Mouse (Mus musculus) limb, embryonic 14.5 days (tissue): ENCODE measurements around the gene Ly9. TPM values are rescaled to one million over a fixed set of nuclear protein-coding genes. Genes with fewer than 3 reads are reported as not detected.
A peak's percentile ranks its signal among the peaks of the same experiment; 100 is the strongest.

Experiments used
- ATAC-seq: fragments of 200-750 bp; cut with Nextera tagmentation; 2 replicates; pipeline ENCODE4 v1.8.0; 2017; ENCODE audit warnings: low read depth, moderate number of reproducible peaks, moderate TSS enrichment; ENCODE audit not compliant: low FRiP score
- DNase-seq: peaks from one replicate; pipeline ENCODE4 v3.0.0-alpha.2; 2015; ENCODE audit warnings: low spot score
- H3K27ac ChIP-seq: fragments of 300-500 bp; sonication (generic); replicated peaks from 2 replicates; pipeline ENCODE4 v1.5.1; 2014; ENCODE audit warnings: low read depth, mild to moderate bottlenecking, low read length, moderate library complexity, mixed read lengths
- H3K27me3 ChIP-seq: fragments of 300-500 bp; sonication (generic); 2 replicates; pipeline ENCODE4 v1.6.1; 2014; ENCODE audit warnings: low read length, mixed read lengths; ENCODE audit not compliant: control insufficient read depth, insufficient read depth
- H3K36me3 ChIP-seq: fragments of 300-500 bp; sonication (generic); 2 replicates; pipeline ENCODE4 v1.6.1; 2014; ENCODE audit warnings: mild to moderate bottlenecking, low read length, moderate library complexity, mixed read lengths; ENCODE audit not compliant: control insufficient read depth, insufficient read depth
- H3K4me1 ChIP-seq: fragments of 300-500 bp; sonication (generic); 2 replicates; pipeline ENCODE4 v1.6.1; 2014; ENCODE audit warnings: antibody characterized with exemption, low read length, mixed read lengths; ENCODE audit not compliant: control insufficient read depth, insufficient read depth
- H3K4me2 ChIP-seq: fragments of 300-500 bp; sonication (generic); replicated peaks from 2 replicates; pipeline ENCODE4 v1.6.1; 2014; ENCODE audit warnings: low read depth, mild to moderate bottlenecking, low read length, moderate library complexity; ENCODE audit not compliant: severe bottlenecking
- H3K4me3 ChIP-seq: fragments of 300-500 bp; sonication (generic); replicated peaks from 2 replicates; pipeline ENCODE4 v1.5.1; 2014; ENCODE audit warnings: low read length
- H3K9ac ChIP-seq: fragments of 300-500 bp; sonication (generic); 2 replicates; pipeline ENCODE4 v1.6.1; 2014; ENCODE audit warnings: mild to moderate bottlenecking, low read depth, low read length, moderate library complexity; ENCODE audit not compliant: severe bottlenecking
- H3K9me3 ChIP-seq: fragments of 300-500 bp; sonication (generic); 2 replicates; pipeline ENCODE4 v1.6.1; 2016; ENCODE audit warnings: low read length; ENCODE audit not compliant: control insufficient read depth
- POLR2A ChIP-seq: fragments of 200-500 bp; IDR thresholded peaks from 2 replicates; pipeline ENCODE4 v1.8.0; 2012; ENCODE audit warnings: inconsistent platforms, mild to moderate bottlenecking, moderate library complexity, borderline replicate concordance; ENCODE audit not compliant: insufficient read depth, insufficient read length; ENCODE audit errors: extremely low read depth
- WGBS: fragments of 180-500 bp; shearing (Covaris S2); extraction: QIAGEN DNeasy Blood & Tissue Kit; methylation state at CpG from one replicate; pipeline ENCODE4 v1.1.7; 2014; 5-methylcytosine and 5-hydroxymethylcytosine counted together
- polyA plus RNA-seq, 2 experiments: library from polyadenylated mRNA; depleted of rRNA in 1 of 2; stranded (reverse) in 1 of 2; unstranded in 1 of 2; fragments of >200 nt; fragmentation: Nextera tagmentation in 1 of 2; extraction: Ambion mirVana in 1 of 2; gene quantifications; 2 replicates each; pipeline versions ENCODE4 v1.2.1 to v1.2.3; 2012 to 2014

Gene Ly9
- polyA plus RNA-seq, 2 experiments, result 0.12 to 0.82 TPM

DNA sequence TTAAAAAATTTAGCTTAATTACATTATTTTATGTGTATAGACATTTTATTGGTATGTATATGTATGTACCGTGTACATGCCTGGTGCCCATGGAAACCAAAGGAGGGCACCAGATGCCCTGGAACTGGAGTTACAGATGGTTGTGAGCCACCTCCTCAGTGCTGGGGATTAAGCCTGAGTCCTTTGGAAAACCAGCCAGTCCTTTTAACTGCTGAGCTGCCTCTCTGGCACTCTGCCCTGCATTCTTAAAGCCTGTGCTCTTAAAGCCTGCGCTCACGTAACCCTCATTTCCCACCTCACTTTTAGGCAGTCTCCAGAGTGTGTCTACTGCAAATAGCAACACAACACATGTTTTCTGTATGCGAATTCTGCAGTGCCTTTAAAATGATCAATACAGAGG lies 23.7 kb upstream of the Ly9 start:
- no peak overlapping the region for H3K4me2 ChIP-seq
- ATAC-seq, result no peak
- peak; percentile 62 for DNase-seq
- no peaks in the 10 kb centered on the region for H3K36me3 ChIP-seq
- H3K9ac ChIP-seq, result no peak overlapping the region
- 56% methylated on average over 4 of the region's 4 CpGs for WGBS
- no peak overlapping the region for H3K4me3 ChIP-seq
- no peak for TF ChIP-seq POLR2A
- H3K27ac ChIP-seq, result no peak overlapping the region
- no peaks in the 10 kb centered on the region for H3K9me3 ChIP-seq
- H3K27me3 ChIP-seq, result no peaks in the 10 kb centered on the region
- H3K4me1 ChIP-seq, result no peaks in the 10 kb centered on the region

DNA sequence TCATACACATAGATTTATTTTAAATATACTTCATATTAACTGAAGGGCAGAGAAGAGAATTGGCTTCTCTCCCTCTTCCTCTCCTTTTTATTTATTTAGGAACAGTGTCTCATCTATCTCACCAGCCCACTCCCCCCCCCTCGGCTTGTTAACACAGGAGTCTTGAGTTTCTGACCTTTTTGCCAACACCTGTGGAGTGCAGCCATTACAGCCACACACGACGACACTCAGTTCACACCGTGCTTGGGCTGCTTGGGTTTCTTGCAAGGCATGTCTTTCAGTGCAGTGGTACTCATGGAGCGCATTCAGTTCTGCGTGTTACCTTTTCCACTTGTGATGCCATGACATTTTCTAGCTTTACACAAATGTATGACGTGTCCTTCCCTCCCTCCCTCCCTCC lies 22.8 kb upstream of the Ly9 start:
- H3K4me3 ChIP-seq, result no peak overlapping the region
- no peaks in the 10 kb centered on the region for H3K4me1 ChIP-seq
- no peak overlapping the region for H3K27ac ChIP-seq
- no peak for TF ChIP-seq POLR2A
- H3K9me3 ChIP-seq, result no peaks in the 10 kb centered on the region
- H3K27me3 ChIP-seq, result no peaks in the 10 kb centered on the region
- H3K4me2 ChIP-seq, result no peak overlapping the region
- no peaks in the 10 kb centered on the region for H3K36me3 ChIP-seq
- DNase-seq (no peak), ATAC-seq (no peak)
- 82% methylated on average over 7 of the region's 7 CpGs for WGBS
- no peak overlapping the region for H3K9ac ChIP-seq

DNA sequence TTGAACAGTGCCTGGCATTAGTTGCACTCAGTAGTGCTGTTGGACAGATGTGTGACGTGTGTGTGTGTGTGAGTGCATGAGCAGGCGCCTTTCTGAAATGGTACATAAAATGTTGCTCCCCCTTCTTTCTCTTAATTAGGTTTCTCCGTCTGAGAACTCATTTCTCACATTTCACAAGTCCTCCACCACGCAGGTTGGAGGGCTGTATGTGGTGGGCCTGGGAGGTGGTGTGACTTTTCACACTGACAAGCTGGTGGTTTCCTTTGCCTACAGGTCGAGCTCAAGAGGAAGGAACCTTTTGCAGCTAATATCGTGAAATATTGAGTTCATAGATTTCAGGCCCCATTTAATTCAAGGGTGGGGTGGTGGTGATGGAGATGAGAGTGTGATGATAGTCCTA lies 22.0 kb upstream of the Ly9 start:
- Histone ChIP-seq H3K27me3 (no peaks in the 10 kb centered on the region), H3K9ac (no peak overlapping the region), H3K4me2 (no peak overlapping the region), H3K27ac (no peak overlapping the region), H3K4me1 (no peaks in the 10 kb centered on the region), H3K4me3 (no peak overlapping the region), H3K9me3 (no peaks in the 10 kb centered on the region), H3K36me3 (no peaks in the 10 kb centered on the region)
- 50% methylated on average over 6 of the region's 6 CpGs for WGBS
- no peak for TF ChIP-seq POLR2A
- ATAC-seq, result no peak
- DNase-seq, result no peak

DNA sequence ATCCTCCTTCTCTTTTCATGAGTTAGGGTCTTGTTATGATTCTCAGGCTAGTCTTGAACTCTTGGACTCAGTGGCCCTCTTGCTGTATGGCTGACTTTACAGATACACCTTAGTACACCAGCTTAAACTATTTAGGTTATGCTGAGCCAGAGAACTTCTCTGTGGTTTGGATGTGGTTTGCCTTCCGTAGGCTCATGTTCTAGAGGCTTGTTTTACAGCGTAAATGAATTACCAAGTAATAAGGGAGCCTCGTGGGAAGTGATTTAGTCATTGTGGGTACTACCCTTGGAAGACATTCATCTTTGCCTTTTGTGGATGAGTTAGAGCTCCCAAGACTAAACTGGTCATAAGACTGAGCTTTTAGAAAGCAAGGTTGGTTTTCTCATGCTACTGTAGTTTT lies 20.6 kb upstream of the Ly9 start:
- Histone ChIP-seq H3K4me3 (no peak overlapping the region), H3K4me2 (no peak overlapping the region), H3K4me1 (no peaks in the 10 kb centered on the region), H3K36me3 (no peaks in the 10 kb centered on the region), H3K9ac (no peak overlapping the region), H3K27me3 (no peaks in the 10 kb centered on the region), H3K9me3 (no peaks in the 10 kb centered on the region), H3K27ac (no peak overlapping the region)
- no peak for DNase-seq
- no peak for ATAC-seq
- 69% methylated on average over 3 of the region's 3 CpGs for WGBS
- TF ChIP-seq POLR2A, result no peak

DNA sequence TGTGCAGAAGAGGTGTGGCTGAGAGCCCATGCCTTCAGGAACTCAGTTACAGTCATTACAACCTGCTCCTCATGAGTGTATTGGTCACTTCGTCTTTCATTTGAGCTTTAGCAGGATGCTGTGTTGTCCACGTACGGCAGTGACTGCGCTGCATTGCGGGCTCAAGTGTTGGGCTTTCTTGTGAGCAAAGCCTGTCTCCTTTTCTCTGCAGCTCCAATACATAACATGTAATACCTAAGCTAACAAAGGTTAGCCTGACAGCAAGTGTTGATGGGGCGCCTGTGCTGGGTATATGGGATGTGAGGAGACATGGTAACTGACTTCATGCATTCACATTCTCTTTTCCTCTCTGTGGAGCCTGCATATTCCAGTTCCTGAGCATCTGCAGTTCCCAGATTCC lies 12.9 kb upstream of the Ly9 start:
- no peak for DNase-seq
- Histone ChIP-seq H3K4me2 (no peak overlapping the region), H3K4me1 (no peaks in the 10 kb centered on the region), H3K9me3 (no peaks in the 10 kb centered on the region), H3K4me3 (no peak overlapping the region), H3K27me3 (no peaks in the 10 kb centered on the region), H3K27ac (no peak overlapping the region), H3K36me3 (no peaks in the 10 kb centered on the region), H3K9ac (no peak overlapping the region)
- 90% methylated on average over 6 of the region's 6 CpGs for WGBS
- no peak for TF ChIP-seq POLR2A
- ATAC-seq, result no peak

DNA sequence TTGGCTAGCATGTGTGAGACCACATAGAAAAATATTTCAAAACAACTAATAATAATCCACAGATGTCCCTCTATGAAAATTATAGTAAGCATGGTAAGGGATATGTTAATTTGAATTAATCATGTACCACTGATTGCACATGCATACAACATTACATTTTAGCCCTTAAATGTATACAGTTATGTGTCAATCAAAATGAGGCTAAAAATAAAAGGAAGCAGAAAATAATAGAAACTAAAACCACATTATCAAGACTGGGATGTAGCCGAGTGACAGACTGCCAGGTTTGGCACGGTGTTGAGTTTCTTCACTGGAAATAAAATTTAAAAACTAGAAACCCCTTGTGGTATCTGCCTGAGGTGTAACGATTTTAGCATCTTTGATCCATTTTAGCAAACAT lies 12.4 kb upstream of the Ly9 start:
- no peaks in the 10 kb centered on the region for H3K4me1 ChIP-seq
- H3K36me3 ChIP-seq, result no peaks in the 10 kb centered on the region
- H3K9me3 ChIP-seq, result no peaks in the 10 kb centered on the region
- H3K27me3 ChIP-seq, result no peaks in the 10 kb centered on the region
- H3K4me2 ChIP-seq, result no peak overlapping the region
- DNase-seq (no peak), ATAC-seq (no peak)
- TF ChIP-seq POLR2A, result no peak
- H3K27ac ChIP-seq, result no peak overlapping the region
- H3K4me3 ChIP-seq, result no peak overlapping the region
- no peak overlapping the region for H3K9ac ChIP-seq
- 80% methylated on average over 3 of the region's 3 CpGs for WGBS
